Mouse (Mus musculus) erythroblast, embryonic 14.5 days (primary cell): Measurements from ENCODE around the gene Tcp10c.
"Not testable (repeated sequence)": the region's sequence is repeated elsewhere in the genome, so short reads cannot be mapped to it uniquely, and the experiment has no call there.

Experiments used
- GATA1 ChIP-seq: IDR thresholded peaks from 2 replicates; pipeline ENCODE4 v1.6.1; 2012; ENCODE audit warnings: low read length, inconsistent platforms, mixed read lengths
- TAL1 ChIP-seq: IDR thresholded peaks from 3 replicates; pipeline ENCODE4 v1.6.1; 2012; ENCODE audit warnings: low read length, inconsistent platforms, mixed read lengths

- not testable (repeated sequence) for TF ChIP-seq TAL1, GATA1
Measured at GRCm38 (mm10) chr17:13370746-13371145, 16.4 kb downstream of the Tcp10c start.
